Mouse (Mus musculus) heart, adult 2 months (tissue): ENCODE data around the gene Gm11084. TPM values are rescaled to one million over a fixed set of nuclear protein-coding genes. Genes with fewer than 3 reads are reported as not detected.
"Not testable (repeated sequence)": the region's sequence is repeated elsewhere in the genome, so short reads cannot be mapped to it uniquely, and the experiment has no call there.

Experiments
- DNase-seq, 2 experiments: peaks; one replicate each; pipeline ENCODE4 v3.0.0; 2021
- H3K27ac ChIP-seq: fragments of 200-600 bp; 2 replicates; pipeline ENCODE4 v1.8.1; 2022
- H3K27me3 ChIP-seq: fragments of 200-500 bp; 2 replicates; pipeline ENCODE4 v1.6.1; 2012; ENCODE audit warnings: mild to moderate bottlenecking, low read length, inconsistent platforms, mixed read lengths; ENCODE audit not compliant: control insufficient read depth, insufficient read depth
- H3K36me3 ChIP-seq: fragments of 200-500 bp; 2 replicates; pipeline ENCODE4 v1.6.1; 2012; ENCODE audit warnings: low read length, inconsistent platforms; ENCODE audit not compliant: control insufficient read depth, insufficient read depth
- H3K4me1 ChIP-seq: fragments of 200-500 bp; 2 replicates; pipeline ENCODE4 v1.6.1; 2011; ENCODE audit warnings: low read length; ENCODE audit not compliant: control insufficient read depth, insufficient read depth
- H3K4me3 ChIP-seq: fragments of 200-600 bp; 2 replicates; pipeline ENCODE4 v1.8.1; 2022
- H3K79me2 ChIP-seq: fragments of 200-500 bp; replicated peaks from 2 replicates; pipeline ENCODE4 v1.6.1; 2012; ENCODE audit warnings: mild to moderate bottlenecking, inconsistent platforms, low read length, moderate library complexity, mixed read lengths; ENCODE audit not compliant: control insufficient read depth, insufficient read depth
- H3K9ac ChIP-seq: fragments of 200-500 bp; 2 replicates; pipeline ENCODE4 v1.6.1; 2012; ENCODE audit warnings: low read depth, mild to moderate bottlenecking, control low read depth, inconsistent platforms, low read length, mixed read lengths
- CTCF ChIP-seq: fragments of 200-600 bp; IDR thresholded peaks from 2 replicates; pipeline ENCODE4 v1.8.1; 2022; ENCODE audit warnings: antibody characterized with exemption, mild to moderate bottlenecking, moderate library complexity
- EP300 ChIP-seq: fragments of 200-500 bp; IDR thresholded peaks from 2 replicates; pipeline ENCODE4 v1.6.1; 2011; ENCODE audit warnings: low read depth, low read length, control low read depth; ENCODE audit not compliant: insufficient read depth
- POLR2A ChIP-seq: fragments of 200-500 bp; IDR thresholded peaks from 2 replicates; pipeline ENCODE4 v1.6.1; 2011; ENCODE audit warnings: mild to moderate bottlenecking, low read depth, low read length, control low read depth; ENCODE audit not compliant: insufficient read depth
- WGBS: fragments of 180-500 bp; shearing (Covaris S2); methylation state at CpG from one replicate; pipeline ENCODE4 v1.1.7; 2018; 5-methylcytosine and 5-hydroxymethylcytosine counted together
- intact Hi-C: fragments of 180-260 bp; cut with DNase I; formaldehyde crosslinking; loops from one replicate; pipeline ENCODE4 v1.15.1; 2025
- polyA plus RNA-seq: library from polyadenylated mRNA; depleted of rRNA; stranded (reverse); fragments of >200 nt; gene quantifications from 2 replicates; pipeline ENCODE4 v1.2.3, GENCODE M21; 2012
- total RNA-seq, 2 experiments: library from RNA; stranded (reverse); gene quantifications; 2 replicates each; pipeline ENCODE4 v1.2.3; 2021

Gene Gm11084
- total and polyA plus RNA-seq, 3 experiments, result not detected

DNA sequence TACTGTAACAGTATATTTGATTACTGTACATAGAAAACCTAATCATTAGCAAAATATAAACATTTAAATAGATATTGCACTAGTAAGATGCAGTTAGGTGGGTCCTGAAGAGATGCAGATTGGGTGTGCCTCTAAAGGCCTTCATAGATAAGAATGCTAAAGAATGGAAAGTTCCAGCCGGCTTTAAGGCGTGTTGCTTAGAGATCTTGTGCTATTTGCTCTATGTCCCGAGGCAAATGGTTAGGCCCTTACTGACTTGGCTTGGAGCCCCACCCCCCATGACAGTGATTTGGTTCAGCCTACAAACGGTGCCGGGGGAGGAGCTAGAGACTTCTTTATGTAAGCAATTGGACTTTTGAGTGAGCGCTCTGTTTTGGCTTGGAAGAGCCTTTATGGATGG lies 34.5 kb upstream of the Gm11084 start:
- Histone ChIP-seq H3K4me1 (peaks cover 4% of the 10 kb centered on the region), H3K27me3 (no peaks in the 10 kb centered on the region), H3K9ac (no peak overlapping the region), H3K79me2 (no peaks in the 10 kb centered on the region), H3K27ac (no peak overlapping the region), H3K36me3 (no peaks in the 10 kb centered on the region), H3K4me3 (no peak overlapping the region)
- DNase-seq, result no peak
- TF ChIP-seq EP300 (no peak), CTCF (no peak), POLR2A (no peak)
- 63% methylated on average over 6 of the region's 6 CpGs for WGBS
- intact Hi-C loops, result no loop called here

DNA sequence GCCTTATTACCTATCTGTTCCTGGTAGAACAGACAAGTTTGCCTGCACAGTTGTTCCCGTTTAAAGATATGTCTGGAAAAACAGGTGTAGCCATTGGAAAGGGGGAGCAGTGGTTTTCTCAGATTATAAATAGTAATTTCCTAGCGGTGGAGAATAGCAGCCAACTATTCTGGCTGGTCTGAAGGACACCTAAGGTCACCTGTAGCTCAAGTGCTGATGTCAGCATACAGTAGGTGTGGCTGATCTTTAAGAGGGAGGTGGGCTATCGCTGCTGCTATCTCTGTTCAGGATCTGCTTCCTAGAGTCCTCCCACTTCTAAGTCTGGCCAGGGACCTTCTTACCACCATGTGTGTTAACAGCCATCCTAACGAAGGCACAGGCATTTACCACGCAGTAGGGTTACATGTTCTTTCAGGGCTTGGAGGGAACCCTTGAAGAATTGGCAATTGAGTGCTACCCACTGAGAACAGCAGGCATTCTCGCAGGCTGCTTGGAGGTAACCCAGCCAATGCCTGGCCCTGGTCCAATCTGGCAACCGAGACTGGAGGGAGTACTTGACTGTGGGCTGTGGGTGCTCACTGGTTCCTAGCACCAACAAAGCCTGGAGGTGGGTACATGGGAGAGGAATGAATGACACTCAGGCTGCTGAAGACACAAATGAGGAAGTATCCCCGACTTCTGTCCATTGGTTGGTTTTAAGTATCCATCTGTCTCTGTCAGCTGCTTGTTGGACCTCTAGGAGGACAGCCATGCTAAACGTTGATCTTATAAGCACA lies 33.0 kb upstream of the Gm11084 start:
- H3K27me3 ChIP-seq, result no peaks in the 10 kb centered on the region
- no peak overlapping the region for H3K9ac ChIP-seq
- no peak overlapping the region for H3K4me3 ChIP-seq
- DNase-seq, result peak; percentile 65 to 75
- TF ChIP-seq CTCF (0 out of 2 replicates have a peak, but pooled peaks have one; percentile 12), POLR2A (no peak)
- 38% methylated on average over 9 of the region's 9 CpGs for WGBS
- intact Hi-C loops, result no loop called here
- no peaks in the 10 kb centered on the region for H3K79me2 ChIP-seq
- no peaks in the 10 kb centered on the region for H3K36me3 ChIP-seq
- H3K4me1 ChIP-seq, result peaks cover 4% of the 10 kb centered on the region
- no peak overlapping the region for H3K27ac ChIP-seq

DNA sequence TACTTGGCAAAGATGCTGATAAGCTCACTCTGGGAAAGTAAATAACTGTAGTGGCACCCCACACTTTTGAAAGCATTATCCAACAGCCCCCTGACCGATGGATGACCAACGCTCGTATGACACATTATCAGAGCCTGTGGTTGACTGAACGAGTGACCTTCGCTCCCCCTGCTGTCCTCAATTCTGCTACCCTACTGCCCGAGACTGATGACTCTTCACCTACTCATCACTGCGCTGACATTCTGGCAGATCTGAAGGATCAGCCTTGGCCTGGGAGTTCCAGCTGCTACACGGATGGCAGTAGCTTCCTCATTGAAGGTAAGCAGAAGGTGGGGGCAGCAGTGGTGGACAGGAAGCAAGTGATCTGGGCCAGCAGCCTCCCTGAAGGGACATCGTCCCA lies 27.5 kb upstream of the Gm11084 start:
- H3K36me3 ChIP-seq, H3K79me2 ChIP-seq, H3K4me1 ChIP-seq, H3K9ac ChIP-seq, H3K27ac ChIP-seq, intact Hi-C loops, H3K4me3 ChIP-seq, H3K27me3 ChIP-seq, DNase-seq: not testable (repeated sequence)
- WGBS, result 65% methylated on average over 9 of the region's 9 CpGs

DNA sequence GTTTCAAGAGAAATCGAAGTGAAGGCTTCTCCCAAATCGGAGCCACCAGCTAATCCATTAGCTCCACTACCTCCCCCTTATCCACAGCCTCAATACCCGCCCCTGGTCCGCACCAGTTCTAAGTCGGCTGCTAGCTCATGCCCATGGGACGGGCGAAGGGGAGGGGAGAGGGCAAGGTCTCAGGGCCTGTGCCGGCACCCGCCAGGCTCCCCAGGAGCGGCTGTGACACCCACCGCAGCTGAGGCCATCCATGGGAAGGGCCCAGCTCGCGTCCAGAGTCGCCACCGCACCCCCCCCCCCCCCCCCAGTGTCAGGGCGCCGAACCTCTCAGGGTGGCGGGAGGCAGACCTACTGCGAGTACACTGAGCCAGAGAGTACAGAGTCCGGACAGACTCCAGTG lies 26.1 kb upstream of the Gm11084 start:
- H3K9ac ChIP-seq, result no peak overlapping the region
- no peaks in the 10 kb centered on the region for H3K36me3 ChIP-seq
- no peak overlapping the region for H3K4me3 ChIP-seq
- no peak for DNase-seq
- intact Hi-C loops, result no loop called here
- TF ChIP-seq EP300, result no peak
- no peak for TF ChIP-seq CTCF
- TF ChIP-seq POLR2A, result no peak
- no peaks in the 10 kb centered on the region for H3K4me1 ChIP-seq
- no peak overlapping the region for H3K27ac ChIP-seq
- H3K27me3 ChIP-seq, result no peaks in the 10 kb centered on the region
- 77% methylated on average over 20 of the region's 20 CpGs for WGBS
- no peaks in the 10 kb centered on the region for H3K79me2 ChIP-seq

DNA sequence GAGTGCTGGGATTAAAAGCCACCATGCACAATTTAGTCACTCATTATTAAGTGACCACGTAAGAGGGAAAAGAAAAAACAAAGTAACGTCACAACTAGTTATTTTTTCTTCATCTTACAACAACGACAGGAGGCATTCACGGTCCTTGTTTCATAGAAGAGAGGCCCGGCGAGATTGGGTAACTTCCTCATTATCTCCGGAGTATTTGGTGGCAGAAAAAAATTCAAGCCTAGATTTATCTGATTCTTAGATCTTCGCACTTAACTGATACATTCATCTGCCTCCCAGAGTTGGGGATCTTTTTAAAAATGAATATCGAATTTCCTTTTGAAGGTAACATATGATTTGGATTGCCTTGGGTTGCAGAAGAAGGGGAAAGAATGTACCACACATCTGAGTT lies 21.0 kb upstream of the Gm11084 start:
- Histone ChIP-seq H3K4me3 (no peak overlapping the region), H3K27ac (no peak overlapping the region), H3K79me2 (no peaks in the 10 kb centered on the region), H3K27me3 (no peaks in the 10 kb centered on the region), H3K9ac (no peak overlapping the region), H3K4me1 (peaks cover 16% of the 10 kb centered on the region), H3K36me3 (peaks cover under 1% of the 10 kb centered on the region)
- WGBS, result 90% methylated on average over 9 of the region's 9 CpGs
- TF ChIP-seq CTCF (no peak), POLR2A (no peak), EP300 (no peak)
- no peak for DNase-seq
- intact Hi-C loops, result no loop called here

DNA sequence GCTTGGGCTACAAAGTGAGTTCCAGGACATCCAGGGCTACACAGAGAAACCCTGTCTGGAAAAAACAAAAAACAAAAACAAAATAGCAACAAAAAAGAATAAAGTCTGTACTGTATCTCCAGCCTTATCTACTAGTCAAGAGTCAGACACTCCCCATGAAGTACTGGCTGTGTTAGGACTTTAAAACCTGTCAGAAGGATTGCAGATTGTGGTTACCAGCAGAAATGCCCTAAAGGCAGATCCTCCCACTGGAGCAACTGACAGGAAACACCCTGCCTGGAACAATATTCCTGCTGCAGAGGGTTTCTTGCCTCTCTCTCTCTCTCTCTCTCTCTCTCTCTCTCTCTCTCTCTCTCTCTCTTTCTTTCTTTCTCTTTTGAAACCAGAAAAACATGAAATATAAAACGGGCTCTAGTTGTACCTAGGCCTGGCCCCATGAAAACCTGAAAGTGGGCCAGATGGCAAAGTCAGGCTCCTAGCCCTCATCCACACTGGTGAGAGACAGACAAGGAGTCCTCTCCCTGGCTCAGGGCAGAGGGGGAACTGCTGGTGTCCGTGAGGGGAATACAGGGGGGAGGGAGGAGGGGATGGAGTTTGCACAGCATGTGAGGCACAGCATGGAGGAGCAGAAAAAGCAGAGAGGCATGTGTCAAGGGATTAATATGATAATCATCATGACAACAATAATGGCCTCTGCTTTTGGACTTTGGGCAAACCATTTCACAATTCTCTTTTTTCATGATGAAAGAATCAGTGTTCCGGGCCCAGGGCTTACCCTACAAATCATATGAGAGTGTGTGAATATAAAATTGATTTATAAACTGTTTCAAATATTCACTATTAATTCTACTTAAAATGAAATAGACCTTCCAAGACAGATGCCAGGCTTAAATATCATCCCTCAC lies 19.3 kb upstream of the Gm11084 start:
- TF ChIP-seq EP300, result no peak
- peaks cover 2% of the 10 kb centered on the region for H3K36me3 ChIP-seq
- no peak overlapping the region for H3K9ac ChIP-seq
- H3K4me3 ChIP-seq, result no peak overlapping the region
- intact Hi-C loops, result no loop called here
- WGBS, result 53% methylated on average over 3 of the region's 3 CpGs
- H3K4me1 ChIP-seq, result peaks cover 16% of the 10 kb centered on the region
- H3K79me2 ChIP-seq, result no peaks in the 10 kb centered on the region
- H3K27me3 ChIP-seq, result no peaks in the 10 kb centered on the region
- H3K27ac ChIP-seq, result peak overlapping the region; percentile 97
- peak in 1 of 2 experiments; percentile 28 for DNase-seq
